Mouse (Mus musculus): ENCODE measurements around the gene Trim27. TPM values are rescaled to one million over a fixed set of nuclear protein-coding genes. Genes with fewer than 3 reads are reported as not detected.
A peak's percentile ranks its signal among the peaks of the same experiment; 100 is the strongest.

Gene Trim27
- total RNA-seq, 2 experiments from 2014 or later = 33.6 to 36.5 TPM

DNA sequence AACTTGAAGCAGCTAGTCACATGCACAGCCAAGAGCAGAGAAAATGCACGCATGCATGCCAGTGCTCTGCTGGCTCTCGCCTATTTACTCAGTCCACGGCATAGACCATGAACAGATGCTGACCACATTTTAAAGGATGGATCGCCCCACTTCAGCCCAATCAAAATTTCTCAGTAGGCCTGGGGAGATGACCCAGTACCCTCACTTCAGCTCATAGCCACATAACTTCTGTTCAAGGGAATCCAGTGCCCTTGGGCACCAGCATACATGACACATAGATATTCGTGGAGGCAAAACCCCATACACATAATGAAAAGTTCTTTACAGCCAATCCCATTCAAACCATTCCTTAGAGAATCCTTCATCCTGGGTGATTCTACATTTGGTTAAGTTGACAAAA, 18.5 kb downstream of the Trim27 start:
- intact Hi-C loops (cut with DNase I) = no loop called here
- DNase-seq (ENCODE audit: extremely low spot score in 1 of 2, low spot score in 2 of 2) = no peak
- Histone ChIP-seq H3K27ac (no peak overlapping the region), H3K4me3 (no peak overlapping the region)
- no peak for TF ChIP-seq CTCF (IDR thresholded peaks at IDR 0.05)

GRCm38 (mm10) chr13:21198313-21198712, 19.1 kb downstream of the Trim27 start:
- TF ChIP-seq CTCF (IDR thresholded peaks at IDR 0.05) = no peak
- DNase-seq (ENCODE audit: extremely low spot score in 1 of 2, low spot score in 2 of 2) = no peak
- intact Hi-C loops (cut with DNase I) = no loop called here
- H3K27ac ChIP-seq = no peak overlapping the region
- H3K4me3 ChIP-seq = no peak overlapping the region

DNA sequence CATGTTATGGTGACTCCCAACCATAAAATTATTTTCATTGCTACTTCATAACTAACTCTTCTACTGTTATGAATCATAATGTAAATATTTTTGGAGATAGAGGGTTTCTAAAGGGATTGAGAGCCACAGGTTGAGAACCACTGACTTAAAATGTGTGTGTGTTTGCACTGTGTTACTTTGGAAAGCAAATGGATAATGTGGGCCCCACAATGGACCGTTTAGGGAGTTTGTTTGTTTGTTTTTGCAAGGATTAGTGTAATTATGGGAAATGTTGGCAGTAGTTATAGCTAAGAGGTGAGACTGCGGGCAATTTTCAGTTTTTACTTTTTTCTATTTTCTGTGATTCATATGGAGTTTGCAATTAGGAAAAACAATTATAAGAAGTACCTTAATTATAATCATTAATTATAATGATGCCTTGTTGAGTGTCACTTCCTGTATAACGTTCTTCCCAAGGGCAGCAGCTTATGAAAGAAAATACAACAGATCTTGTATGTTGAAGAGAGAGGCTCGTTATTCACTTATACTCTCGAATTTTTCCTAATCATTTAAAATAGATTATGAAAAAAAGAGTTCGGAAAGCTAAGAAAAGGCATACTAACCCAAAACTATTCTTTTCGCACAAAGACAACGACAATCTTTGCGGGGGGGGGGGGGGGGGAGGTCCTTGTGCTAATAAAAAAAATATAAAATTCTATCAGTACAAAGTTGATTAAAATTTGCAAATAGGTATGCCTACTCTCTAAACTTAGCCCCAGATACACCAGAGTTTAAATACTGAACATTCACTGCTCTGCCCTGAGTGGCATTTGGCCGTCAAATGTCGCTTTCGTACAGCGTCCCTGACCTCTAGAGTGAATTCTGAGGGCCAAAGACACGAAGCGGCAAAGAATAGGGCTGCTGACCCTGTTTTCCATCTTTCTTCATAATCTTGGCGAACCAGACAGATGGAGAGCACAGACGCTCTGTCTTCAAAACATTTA, 20.1 kb downstream of the Trim27 start:
- peak overlapping the region; percentile 86 for H3K4me3 ChIP-seq
- peak overlapping the region; percentile 38; the same call in 1 of the 2 replicates for H3K27ac ChIP-seq
- intact Hi-C loops (cut with DNase I) = loop anchor here (1.0 to 5.0 kb wide), 7 partner anchors 20 to 127 kb away; partner anchors contain the start of gene Trim27
- peak in 1 of 2 experiments; percentile 18 for DNase-seq (ENCODE audit: extremely low spot score in 1 of 2, low spot score in 2 of 2)
- TF ChIP-seq CTCF (IDR thresholded peaks at IDR 0.05) = no peak

- TF ChIP-seq CTCF (IDR thresholded peaks at IDR 0.05) = peak; percentile 93
- DNase-seq (ENCODE audit: extremely low spot score in 1 of 2, low spot score in 2 of 2) = peak; percentile 95 to 99
- Histone ChIP-seq H3K4me3 (peak overlapping the region; percentile 86), H3K27ac (peak overlapping the region; percentile 88)
- intact Hi-C loops (cut with DNase I) = loop anchor here (1.0 to 5.0 kb wide), 7 partner anchors 21 to 126 kb away; partner anchors contain the start of gene Trim27
Measured at GRCm38 (mm10) chr13:21200043-21200999, 21.1 kb downstream of the Trim27 start.

DNA sequence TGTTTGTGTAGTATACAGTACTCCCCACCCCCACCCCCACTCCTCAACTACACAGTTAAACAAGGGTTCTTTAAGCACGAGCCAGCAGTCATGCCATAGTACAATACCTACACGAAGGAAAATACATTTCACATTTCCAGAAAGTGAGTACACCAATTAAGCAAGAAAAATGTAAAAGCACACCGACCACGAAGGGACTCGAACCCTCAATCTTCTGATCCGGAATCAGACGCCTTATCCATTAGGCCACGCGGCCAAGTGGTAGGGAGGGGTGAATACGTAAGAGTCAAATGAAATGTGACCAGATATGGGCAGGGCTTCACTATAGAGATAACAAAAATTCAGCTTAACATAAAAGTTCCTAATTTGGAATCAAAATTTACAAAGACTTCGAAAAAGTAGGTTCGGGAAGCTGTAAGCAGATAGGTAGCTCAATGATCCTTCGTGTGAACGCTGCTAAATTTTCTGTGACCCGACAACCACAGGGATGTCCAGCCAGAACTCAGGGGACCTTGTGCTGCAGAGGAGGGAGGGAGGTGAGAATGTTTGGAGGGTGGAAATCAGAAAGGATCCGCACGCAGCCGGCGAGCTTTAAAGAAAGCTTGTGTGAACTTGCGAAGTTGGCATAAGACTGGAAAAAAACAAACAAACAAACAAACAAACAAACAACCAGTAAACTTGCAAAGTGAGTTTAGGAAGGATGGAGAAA, 36.2 kb downstream of the Trim27 start:
- Histone ChIP-seq H3K4me3 (peak overlapping the region; percentile 57), H3K27ac (no peak overlapping the region)
- TF ChIP-seq CTCF (IDR thresholded peaks at IDR 0.05) = no peak
- peak; percentile 83 to 90 for DNase-seq (ENCODE audit: extremely low spot score in 1 of 2, low spot score in 2 of 2)
- intact Hi-C loops (cut with DNase I) = loop anchor here (5.0 kb wide), 1 partner anchor 112 kb away; no protein-coding TSS in a partner anchor

DNA sequence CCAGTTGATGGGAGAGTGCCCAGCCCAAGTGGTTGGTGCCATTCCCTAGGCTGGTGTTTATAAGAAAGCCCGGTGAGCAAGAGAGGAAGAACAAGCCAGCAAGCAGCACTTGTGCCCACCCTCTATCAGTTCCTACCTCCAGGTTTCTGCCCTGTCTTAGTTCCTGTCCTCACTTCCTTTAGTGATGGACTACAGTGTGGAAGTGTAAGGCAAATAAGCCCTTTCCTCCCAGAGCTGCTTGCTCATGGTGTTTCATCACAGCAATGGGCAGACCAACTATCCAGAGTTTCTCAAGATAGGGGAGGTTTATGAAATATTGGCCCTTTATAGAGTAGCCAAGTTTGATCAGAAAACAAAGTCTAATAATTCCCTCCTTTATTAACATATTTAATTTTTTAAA, 37.5 kb downstream of the Trim27 start:
- intact Hi-C loops (cut with DNase I) = loop anchor here (5.0 kb wide), 1 partner anchor 111 kb away; no protein-coding TSS in a partner anchor
- Histone ChIP-seq H3K27ac (no peak overlapping the region), H3K4me3 (no peak overlapping the region)
- no peak for DNase-seq (ENCODE audit: extremely low spot score in 1 of 2, low spot score in 2 of 2)
- TF ChIP-seq CTCF (IDR thresholded peaks at IDR 0.05) = no peak

- intact Hi-C loops (cut with DNase I) = loop anchor here (2.0 kb wide), 2 partner anchors 21 to 51 kb away; no protein-coding TSS in a partner anchor
- H3K4me3 ChIP-seq = peak overlapping the region; percentile 65
- no peak for DNase-seq (ENCODE audit: extremely low spot score in 1 of 2, low spot score in 2 of 2)
- H3K27ac ChIP-seq = peak overlapping the region; percentile 60; the same call in 1 of the 2 replicates
- no peak for TF ChIP-seq CTCF (IDR thresholded peaks at IDR 0.05)
Measured at GRCm38 (mm10) chr13:21221656-21222462, 42.6 kb downstream of the Trim27 start.

DNA sequence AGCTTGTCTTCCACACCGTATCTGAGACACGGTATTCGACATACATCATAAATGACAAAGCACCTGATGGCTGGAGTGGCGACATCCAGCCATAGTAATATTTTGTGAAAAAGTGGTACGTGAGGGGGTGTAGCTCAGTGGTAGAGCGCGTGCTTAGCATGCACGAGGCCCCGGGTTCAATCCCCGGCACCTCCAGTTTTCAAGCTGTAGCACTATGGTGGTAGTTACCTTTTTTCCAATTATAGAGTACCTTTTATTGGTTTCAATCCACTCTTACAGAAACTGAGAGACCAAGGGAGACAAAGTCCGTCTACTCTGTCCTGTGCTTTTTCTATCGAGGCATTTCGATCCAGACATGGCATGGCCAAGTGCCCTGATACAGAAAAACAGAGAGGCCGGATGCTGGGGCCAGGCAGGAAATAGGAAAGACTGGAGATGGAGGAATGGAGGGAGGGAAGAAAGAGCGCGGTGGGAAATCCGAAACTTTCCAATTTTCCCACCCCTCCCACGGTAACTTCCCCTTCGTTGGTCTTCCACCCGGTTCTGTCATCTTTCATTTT, 43.3 kb downstream of the Trim27 start:
- H3K4me3 ChIP-seq = peak overlapping the region; percentile 65
- DNase-seq (ENCODE audit: extremely low spot score in 1 of 2, low spot score in 2 of 2) = peak; percentile 90 to 93
- TF ChIP-seq CTCF (IDR thresholded peaks at IDR 0.05) = no peak
- peak overlapping the region; percentile 60; the same call in 1 of the 2 replicates for H3K27ac ChIP-seq
- intact Hi-C loops (cut with DNase I) = loop anchor here (2.0 kb wide), 2 partner anchors 22 to 52 kb away; no protein-coding TSS in a partner anchor

- no peak for TF ChIP-seq CTCF (IDR thresholded peaks at IDR 0.05)
- no peak for DNase-seq (ENCODE audit: extremely low spot score in 1 of 2, low spot score in 2 of 2)
- H3K27ac ChIP-seq = no peak overlapping the region
- peak overlapping the region; percentile 65 for H3K4me3 ChIP-seq
- intact Hi-C loops (cut with DNase I) = loop anchor here (2.0 kb wide), 2 partner anchors 22 to 52 kb away; no protein-coding TSS in a partner anchor
Measured at GRCm38 (mm10) chr13:21223242-21223655, 44.0 kb downstream of the Trim27 start.
